Mouse (Mus musculus) 3134 (cell line): ENCODE data around the gene Rybp.
A peak's percentile ranks its signal among the peaks of the same experiment; 100 is the strongest.

ENCODE experiments used
- DNase-seq: peaks from one replicate; pipeline ENCODE4 v3.0.0-alpha.2; 2011; ENCODE audit warnings: low spot score; ENCODE audit not compliant: insufficient read length; ENCODE audit errors: extremely low read depth

Gene Rybp

DNA sequence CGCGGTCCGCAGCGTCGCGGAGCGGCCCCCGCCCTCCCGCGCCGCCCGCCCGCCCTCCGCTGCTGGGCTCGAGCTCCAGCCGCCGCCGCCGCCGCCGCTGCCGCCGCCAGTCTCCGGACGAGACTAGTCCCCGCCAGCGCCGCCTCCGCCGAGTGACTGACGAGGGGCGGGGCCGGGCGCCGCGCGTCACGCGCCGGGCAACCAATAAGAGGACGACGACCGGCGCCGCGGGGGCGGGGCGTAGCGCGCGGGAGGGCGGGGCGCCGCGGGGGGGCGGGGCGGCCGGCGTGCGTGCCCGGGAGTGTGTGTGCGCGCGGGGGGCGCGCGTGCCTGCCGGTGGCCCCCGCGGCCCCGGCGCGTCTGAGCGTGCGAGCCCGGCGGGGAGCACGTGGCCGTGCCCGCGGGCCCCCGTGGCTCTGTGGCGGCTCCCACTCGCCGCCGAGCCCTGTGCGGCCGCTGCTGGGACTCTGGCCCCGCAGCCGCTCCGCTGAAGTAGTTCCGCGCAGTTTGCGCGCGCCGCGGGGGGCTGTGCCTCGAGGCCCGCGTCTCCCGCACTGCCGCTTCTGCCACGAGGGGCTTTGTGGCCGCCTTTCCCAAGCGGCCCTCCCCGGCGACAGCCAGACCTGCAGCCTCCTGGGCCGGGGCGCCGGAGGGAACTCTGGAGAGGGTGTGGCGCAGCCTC is at the start of gene Rybp:
Gene Rybp, minus strand, starts transcription at position 152 of the 682 bp plus-strand sequence.
- peak; percentile 86 for DNase-seq

DNA sequence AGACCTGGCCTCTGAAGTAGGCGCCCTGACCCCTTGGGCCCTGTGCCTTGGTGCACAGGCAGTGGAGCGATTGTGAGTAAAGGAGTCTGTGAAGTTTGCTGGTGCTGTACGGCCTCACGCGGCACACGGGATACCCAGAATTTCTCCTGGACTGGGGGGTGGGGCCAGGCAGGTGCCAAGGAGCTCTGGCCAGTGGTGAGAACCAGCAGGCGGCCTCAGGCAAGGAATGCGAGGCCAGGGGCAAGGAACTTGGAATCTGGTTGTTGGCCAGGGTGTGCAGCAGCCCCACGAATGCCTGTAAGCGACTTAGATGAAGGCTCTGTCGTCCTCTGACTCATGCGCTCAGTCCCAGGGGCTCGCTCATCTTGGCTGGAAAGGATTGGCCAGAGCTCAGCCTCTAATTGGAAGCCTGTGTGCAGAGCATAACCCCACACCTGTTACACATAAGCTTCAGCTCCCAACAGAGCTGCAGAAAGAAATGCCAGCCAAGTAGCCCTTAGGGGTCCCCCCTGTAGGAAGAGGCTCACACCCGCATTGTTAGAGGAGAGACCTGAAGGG is 49.4 kb upstream of the Rybp start:
- DNase-seq = peak; percentile 28

DNA sequence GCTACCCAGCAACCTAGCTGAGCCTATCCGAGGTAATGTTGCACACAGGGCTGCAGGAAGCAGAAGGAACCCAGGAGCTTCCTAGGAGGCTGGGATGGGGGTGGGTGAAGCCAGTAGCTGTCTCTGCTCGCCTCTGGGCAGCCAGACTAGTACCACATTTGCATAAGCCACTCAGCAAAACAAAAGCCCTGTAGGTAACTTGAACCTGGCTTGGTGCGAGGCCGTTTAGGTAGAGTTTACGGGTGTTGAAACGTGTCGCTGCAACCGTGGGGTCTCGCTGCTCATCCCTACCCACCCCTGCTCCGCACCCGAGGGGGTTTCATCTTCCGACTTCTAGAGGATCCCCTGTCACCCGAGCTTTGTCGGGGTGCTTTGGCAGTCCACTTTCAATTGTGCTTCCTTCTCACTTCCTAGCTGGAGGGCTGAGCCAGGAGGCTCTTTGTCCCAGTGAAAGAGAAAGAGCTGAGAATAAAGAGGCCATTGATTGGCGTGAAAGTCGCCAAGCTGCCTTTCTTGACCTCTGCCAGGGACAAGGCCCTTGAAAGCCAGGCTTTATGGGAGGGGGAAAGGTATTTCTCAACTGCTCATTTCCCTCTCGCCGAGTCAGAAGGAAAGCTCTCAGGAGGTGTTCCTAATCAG is 48.3 kb upstream of the Rybp start:
- DNase-seq = no peak

DNA sequence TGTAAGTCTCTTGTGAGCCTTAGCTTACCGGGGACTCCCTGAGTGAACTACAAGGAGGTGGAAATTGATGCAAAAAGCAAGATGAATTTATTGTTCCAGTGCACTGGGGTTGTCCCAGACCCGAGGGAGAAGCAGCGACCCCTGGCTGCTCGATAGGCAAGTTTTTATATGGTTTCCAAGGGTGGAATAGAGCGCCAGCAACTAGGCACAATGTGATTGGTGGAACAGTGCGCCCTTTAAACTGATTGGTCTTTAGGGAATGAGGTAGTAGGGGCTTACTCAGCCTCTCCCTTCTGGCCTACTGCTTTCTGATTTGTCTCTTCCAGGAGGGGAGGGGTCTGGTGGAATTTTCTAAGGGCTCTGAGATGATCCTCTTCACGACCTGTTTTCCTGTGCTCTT is 46.5 kb upstream of the Rybp start:
- no peak for DNase-seq

DNA sequence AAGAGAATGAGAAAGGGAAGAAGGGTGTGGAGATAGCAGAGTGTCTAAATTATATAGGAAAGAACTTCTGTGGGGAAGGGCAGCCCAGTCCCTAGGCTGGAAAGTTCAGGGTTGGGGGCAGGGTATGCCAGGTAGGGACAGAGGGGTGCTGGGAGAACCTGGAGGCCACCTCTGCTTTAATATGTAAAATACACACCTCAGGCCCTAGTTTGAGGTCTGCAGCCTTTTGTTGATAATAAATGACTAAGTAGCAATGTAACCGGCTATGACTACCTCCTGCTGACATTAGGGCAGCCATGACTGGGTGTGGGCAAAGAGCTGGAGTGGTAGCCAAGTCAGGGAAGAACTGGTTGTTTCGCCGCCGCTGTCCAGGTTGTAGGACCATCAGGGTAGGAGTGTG is 45.2 kb upstream of the Rybp start:
- no peak for DNase-seq

DNA sequence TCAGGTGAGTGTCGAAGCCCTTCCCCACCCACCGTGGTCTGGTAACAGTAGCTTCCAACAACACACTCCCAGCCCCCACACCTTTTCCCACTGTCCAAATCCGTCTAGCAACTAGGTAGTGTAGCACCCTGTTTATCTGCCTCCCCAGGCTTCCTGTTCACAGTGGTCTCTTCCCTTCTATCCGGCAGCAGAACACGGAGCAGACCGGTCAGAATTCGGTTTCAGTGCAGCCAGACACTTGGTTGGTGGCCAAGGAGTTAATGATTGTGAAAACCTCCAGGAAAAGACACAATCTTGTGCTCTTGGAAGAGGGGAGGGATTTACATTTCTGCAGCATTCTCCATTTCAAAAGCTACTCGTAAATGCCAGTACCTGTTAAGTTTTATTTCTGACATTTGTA is 44.3 kb upstream of the Rybp start:
- DNase-seq = no peak

DNA sequence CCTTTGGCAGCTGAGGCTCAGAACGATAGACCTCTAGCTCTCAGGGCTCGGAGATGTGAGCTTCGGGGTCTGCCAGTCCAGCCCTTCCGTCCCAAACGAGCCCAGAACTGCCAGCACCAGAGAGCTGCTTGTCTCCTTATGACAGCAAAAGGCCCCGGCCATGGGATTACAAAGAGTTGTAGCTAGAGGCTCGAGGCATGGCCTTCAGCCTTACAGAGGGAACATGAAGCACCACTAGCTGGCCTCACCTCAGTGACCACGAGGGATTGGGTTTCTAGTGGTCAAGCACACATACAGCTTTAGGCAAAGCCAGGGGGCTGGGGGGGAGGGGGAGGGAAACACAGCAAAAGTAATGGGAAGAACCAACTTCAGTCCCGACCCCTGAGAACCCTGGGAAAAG is 43.8 kb upstream of the Rybp start:
- DNase-seq = no peak

DNA sequence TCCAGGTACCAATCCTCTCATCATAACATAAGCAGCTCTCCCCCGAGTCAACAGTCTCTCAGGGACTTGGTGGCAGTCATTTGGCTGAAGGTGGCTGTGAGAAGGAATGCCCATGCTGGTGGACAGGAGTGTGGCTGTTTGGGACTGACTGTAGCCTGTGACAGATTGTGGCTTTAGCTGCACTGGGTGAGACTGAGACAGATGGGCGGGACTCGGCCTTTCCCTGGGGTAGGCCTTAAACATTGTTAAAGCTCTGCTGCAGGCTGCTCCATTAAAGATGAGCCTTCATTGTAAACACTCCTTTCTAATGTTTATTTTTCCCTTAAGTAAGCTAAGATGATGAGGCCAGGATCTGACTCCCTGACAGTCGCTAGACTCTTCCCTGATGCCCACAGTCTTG is 42.3 kb upstream of the Rybp start:
- no peak for DNase-seq

DNA sequence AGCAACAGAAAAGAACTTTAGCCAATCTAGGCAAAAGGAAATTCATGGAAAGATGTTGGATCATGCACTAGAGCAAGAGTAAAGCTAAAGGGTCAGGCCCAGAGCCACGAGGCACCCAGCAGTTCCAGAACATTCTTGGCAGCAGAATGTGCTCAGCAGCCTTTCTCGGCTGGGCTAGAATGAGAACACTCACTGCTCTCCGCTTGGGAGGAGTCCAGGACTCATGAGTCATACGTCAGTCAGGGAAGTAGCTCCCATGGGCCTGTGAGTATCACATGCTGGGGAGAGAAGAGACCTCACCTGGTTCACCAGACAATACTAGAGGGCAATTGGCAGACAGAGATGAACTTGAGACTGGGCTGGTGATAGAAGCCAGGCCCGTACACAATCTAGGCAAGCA is 39.8 kb upstream of the Rybp start:
- DNase-seq = peak; percentile 62

DNA sequence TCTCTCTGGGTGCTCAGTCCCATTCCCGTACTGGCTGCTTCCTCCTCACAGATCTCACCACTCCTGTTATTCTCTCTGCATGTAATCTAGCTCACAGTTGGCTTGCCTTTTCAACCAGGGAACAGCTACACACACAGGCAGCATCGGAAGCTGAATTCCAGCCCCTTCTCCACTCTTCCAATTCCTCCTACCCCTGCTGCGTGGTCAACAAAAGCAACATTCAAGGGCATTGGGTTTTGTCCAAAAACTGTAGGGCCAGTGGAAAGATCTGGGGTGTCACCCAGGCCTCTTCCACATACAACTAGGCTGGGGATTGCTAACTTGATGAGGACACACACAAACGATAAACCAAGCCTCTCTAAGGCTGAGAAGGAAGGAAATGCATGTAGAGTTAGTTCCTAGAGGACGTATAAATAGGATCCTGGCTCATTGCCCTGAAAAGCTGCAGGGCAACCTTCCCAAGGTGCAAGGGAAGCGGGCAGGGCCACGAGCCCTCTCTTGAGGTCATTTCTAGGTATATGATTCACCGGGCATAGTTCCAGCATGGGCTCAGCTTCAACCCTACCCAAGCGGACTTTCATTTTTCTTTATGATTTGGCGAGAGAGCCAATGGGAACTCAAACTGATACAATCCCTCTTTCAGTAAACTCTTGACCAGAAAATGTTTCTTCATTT is 36.6 kb upstream of the Rybp start:
- DNase-seq = peak; percentile 41

DNA sequence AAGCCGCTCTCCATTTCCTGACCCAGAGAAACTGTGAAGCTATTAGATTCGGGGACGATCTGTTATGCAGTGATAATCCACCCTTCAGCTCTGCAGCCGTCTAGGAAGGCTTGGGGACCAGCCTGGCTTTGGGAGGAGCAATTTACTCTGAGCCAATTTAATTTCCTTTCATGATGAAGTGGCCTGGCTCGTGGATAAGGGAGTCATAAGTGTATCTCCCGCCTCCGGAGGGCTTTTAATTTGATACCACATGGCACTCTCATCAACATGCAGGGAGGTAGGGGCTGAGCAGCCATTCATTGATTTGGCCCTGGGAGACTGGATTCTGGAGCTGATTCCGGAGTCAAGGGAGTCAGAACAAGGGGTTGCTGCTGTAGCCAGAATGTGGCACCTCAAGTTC is 35.3 kb upstream of the Rybp start:
- no peak for DNase-seq

DNA sequence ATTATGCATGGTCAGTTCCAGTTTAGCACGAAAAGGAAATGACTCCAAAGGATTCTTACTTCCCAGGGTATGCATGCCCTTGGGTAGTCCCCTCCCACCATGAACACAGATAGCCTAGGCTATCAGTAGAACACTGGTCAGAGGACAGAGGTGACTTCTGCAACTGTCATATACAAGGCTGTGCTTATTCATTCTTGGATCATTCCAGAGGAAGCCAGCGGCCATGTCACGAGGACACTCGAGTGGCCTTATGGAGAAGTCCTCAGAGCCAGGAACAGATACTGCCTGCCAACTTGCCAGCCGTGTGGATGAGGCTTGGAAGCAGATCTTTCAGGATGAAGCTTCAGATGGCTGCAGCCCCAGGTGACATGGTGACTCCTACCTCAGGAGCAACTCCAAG is 34.9 kb upstream of the Rybp start:
- no peak for DNase-seq

DNA sequence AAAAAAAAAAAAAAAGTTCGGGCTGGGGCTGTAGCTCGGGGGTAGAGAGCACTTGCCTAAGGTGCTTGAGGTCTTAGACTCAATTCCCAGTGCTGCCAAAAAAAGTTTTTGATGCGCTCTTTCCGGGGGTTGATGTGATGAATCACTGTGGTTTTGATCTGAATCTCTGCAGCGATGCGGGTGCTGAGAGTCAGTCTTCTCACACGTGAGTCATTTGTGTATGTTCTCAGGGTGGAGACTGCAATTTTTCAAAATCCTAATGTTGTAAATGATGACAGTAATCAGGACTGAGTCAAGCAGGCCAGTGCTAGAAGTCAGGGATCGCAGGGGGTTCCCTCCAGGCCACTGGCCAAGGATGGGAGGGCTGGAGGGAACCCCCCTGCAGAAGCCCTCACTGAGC is 26.9 kb upstream of the Rybp start:
- DNase-seq = peak; percentile 58

DNA sequence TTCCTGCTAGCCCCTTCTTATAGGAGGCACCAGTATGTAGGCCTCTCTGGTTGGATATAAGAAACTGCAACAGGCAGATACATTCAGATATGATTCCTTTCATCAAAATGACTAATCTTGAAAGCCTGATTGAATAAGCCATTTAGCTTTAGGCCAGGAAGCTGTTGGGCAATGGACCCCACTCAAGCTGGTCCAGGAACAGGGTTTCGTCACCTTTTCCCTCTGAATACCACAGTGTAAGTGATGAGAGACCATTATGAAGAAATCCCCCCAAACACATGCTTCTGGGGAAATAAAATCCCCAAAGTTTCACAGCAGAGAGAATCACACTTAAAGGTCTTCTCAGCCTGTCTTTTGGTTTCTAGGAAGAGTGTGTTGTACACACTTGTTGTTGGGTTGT is 23.9 kb upstream of the Rybp start:
- DNase-seq = no peak

DNA sequence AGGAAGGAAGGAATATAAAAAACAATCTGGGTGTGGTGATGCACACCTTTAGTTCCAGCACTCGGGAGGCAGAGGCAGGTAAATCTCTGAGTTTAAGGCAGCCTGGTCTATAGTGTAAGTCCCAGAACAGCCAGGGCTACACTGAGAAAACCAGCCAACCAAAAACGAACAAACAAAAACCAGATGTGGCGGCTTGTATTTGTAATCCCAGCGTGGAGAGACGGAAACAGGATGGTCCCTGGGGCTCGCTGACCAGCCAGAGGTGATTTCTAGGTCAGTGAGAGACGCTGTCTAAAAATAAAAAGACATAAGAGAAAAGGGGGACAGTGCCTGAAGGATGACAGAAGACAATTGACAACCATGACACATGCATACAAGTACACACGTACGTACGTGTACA is 17.5 kb upstream of the Rybp start:
- no peak for DNase-seq

DNA sequence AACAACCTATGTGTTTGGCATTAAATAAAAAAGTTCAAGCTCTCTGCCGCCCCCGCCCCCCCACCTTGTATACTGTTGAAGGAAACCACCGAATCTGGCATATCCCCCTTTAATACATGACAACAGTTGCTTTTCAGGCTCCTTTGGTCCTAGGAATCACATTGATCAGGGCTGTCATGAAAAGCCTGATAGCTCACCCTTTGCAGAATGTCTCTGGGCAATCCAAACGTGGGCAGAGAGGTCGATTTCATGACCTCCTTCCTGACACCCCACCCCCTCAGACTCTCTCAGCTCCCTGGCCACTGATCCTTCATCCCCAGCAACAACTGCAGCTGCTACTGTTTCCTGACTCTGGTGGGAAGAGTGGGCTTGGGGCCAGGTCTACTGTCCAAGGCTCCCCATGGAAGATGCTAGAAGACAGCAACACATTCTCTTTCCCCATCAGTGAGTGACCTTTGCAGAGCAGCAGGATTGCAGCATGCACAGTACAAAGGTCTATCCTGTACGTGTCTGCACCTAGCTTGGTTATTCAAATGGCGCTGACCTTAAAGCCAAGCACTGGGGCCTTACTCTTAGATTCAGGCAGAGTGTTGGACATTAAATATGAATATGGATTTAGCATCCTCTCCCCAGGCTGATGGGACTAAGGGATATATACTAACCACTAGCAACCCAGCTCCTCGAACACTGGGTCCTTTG is 14.3 kb upstream of the Rybp start:
- DNase-seq = no peak

DNA sequence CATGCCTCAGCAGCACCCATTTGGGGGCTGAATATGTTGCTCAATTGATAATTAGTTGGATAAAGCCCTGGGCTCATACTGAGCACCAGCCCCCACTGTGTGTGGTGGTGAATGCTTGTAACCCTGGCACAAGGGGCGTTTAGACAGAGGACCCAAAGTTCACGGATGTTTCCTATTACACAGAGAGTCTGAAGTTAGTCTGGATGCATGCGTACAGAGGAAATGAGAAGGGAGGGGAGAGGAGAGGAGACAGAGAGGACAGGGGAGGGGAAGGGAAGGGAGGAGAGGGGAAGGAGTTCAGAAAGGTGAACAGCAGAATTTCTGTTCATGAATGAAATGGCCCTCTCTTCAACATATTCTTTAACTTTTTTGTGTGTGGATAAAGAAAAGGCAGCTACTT is 13.5 kb upstream of the Rybp start:
- DNase-seq = no peak

DNA sequence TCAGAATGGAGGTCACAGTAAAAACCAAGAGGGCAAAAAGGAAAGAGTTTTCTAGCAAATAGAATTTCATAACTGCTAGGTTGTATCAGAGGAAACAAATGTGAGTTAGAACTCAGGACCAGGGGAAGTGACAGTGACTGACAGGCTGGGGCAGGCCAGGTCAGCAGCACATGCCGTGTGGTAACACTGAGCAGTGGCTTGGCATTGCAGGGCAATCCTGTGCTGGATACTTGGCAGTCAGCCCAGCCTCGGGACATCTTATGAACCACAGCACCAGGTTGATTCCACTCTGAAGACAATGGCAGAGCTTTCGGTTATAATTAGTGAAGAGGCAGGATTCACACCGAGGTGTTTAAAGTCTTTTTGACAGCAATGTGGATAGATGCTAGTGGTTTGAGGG is 11.7 kb upstream of the Rybp start:
- peak; percentile 14 for DNase-seq

DNA sequence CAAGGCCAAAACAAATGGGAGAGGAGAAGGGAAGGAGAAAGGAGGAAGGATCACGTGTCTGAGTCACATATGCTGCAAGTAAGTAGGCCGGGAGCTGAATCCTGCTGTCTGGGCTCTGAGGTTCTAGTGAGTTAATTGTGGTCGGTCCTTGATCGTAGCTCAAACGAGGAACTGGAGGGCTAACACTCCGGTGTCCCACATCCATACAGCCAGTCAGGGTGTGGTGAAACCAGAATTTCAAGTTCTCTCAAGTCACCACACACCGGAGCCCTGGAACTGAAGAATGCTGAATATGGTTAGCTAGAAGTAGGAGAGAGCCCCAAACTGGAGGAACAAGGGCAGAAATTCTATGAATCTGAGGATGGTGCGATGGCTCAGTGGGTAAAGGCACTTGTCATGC is 10.3 kb upstream of the Rybp start:
- DNase-seq = no peak

DNA sequence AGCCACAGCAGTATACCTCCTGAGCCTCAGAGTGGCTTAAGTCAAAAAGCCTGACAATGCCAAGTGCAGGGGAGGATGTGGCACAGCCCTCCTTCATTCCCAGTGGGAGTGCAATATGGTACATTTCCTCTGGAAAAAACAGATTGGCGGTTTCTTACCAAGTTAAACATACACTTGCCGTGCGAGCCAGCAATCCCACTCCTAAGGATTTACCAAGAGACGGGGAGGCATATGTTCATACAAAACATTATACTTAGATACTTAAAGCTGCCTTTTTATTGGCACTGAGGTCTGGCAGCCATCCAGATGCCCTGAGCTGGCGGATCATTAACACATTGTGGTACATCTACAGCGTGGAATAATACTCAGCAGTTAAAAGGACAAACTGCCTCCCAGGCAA is 5.1 kb upstream of the Rybp start:
- no peak for DNase-seq

DNA sequence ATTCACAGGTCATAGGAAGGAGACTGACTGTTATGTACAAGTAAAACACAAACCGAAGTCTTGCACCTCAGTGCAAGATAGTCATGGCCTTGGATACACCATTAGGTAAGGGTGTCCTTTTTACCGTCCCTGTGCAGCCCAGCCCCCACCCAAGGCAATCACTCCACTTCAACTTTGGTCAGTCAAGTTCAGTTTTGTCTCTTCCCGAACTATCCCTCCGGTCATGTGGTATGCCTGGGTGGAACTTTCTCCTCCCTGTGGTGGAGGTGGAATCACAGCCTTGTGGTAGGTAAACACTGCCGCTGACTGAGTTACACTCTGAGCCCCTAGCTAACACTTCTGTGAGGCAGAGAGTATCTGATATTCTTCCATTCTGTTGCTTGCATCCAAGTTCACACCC is 1.8 kb upstream of the Rybp start:
- no peak for DNase-seq

DNA sequence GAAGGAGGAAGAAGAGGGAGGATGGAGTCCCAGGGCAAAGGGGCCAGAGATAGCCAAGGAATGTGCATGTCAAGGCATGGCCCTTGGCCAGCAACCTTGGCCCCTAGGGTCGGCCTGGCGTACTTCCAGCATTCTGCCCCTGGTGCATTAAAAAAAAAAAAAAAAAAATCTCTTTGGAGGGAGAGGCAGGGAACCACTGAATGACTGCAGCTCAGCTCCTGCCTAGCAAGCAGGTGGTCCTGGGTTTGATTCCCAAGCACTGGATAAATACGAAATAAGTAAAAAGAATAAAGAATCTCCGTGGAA is 1.4 kb upstream of the Rybp start:
- DNase-seq = no peak
